Mouse (Mus musculus) neutrophil, adult 5-6 weeks (primary cell): ENCODE measurements around the gene Gstm1. TPM values are rescaled to one million over a fixed set of nuclear protein-coding genes. Genes with fewer than 3 reads are reported as not detected.
"Not testable (repeated sequence)": the region's sequence is repeated elsewhere in the genome, so short reads cannot be mapped to it uniquely, and the experiment has no call there.

Experiments
- ATAC-seq: fragments of 151-379, 151-347 bp; 2 replicates; pipeline ENCODE4 v1.8.0; 2017; ENCODE audit warnings: mild to moderate bottlenecking, moderate TSS enrichment; ENCODE audit not compliant: insufficient number of reproducible peaks, poor library complexity, low FRiP score, severe bottlenecking; ENCODE audit errors: extremely low read depth
- total RNA-seq: library from RNA; stranded (forward); fragments of 200-1000 nt; gene quantifications from 2 replicates; pipeline ENCODE4 v1.2.3, GENCODE M21; 2017

Gstm1 gene
- total RNA-seq, 1 experiment from 2014 or later = 7.9 TPM

DNA sequence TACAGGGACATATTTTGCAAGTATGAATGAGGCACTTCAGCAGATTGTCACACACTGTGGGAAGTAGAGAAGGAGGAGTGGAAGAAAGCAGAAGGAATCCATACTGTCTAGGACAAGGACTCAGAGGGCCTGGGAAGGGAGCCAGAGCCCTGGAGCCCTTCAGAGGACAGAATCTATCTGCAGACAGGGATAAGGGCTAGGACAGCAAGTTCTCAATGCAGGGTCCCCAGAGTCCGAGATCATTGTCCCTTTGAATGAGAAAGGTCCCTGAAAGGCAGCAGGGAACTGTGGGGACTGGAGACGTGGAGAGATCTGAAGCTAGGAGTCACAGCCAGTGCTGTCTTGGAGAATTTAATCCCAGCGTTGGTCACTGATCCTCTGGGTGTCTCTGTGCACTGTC is 1.5 kb upstream of the Gstm1 start:
- not testable (repeated sequence) for ATAC-seq

DNA sequence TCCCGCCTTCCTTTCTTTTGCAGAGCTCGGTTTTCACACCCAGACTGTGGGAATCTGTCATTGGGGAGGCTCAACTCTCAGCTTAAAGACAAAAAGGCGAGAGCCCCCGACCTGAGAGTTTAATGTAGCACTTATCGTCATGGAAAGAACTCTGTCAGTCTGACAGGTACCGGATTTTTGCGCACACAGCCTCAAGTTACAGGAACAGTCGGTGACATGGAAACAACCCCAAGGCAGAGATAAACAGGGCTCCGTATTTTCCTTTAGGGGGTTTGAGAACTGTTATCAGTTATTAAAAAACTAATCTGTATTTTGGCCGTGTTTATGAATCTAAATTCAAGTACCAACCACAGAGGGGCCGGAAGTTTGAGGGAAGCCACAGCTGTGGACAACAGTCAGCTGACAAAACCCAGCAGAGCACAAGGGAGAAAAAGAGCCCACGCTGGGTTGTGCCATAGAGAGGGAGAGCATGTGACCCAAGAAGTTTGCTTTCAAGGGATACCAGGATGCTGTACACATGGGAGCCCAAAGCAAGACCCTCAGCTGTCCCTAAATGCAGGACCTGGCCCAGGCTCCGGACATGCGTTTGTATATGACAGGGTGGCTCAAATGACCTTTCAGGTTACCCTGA is 532 bp upstream of the Gstm1 start:
- ATAC-seq = no peak

DNA sequence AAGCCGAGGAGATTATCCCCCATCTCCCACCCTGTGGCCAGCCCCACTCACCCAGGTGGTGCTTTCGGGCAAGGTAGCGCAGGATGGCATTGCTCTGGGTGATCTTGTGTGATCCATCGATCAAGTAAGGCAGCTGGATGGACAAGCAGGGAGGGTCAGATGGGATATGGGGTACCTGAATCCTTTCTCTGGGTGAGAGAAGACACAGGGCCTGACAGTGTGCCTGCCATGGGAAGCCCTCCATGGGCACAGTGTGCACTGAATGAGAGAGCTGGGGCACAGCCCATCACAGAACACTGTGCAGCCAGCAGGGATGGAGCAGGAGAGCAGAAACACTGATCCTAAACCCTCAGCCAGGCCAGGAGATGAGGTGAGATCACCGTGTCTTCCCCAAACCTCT is 1.3 kb downstream of the Gstm1 start:
- not testable (repeated sequence) for ATAC-seq

DNA sequence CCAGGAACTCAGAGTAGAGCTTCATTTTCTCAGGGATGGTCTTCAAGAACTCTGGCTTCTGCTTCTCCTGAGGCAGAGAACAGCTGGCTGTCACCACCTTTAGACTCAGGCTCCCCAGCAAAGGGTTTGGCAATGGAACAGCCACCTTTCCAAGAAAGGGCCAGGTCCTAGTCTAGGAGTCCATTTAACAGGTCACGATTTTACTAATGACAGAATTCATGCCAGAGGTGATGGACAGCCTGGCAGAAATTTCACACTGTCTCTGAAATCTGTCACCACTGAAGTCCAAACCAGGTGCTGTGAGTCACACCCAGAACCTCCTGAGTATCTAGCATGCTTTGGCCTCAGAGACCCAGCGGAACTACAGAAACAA is 2.8 kb downstream of the Gstm1 start:
- no peak for ATAC-seq

DNA sequence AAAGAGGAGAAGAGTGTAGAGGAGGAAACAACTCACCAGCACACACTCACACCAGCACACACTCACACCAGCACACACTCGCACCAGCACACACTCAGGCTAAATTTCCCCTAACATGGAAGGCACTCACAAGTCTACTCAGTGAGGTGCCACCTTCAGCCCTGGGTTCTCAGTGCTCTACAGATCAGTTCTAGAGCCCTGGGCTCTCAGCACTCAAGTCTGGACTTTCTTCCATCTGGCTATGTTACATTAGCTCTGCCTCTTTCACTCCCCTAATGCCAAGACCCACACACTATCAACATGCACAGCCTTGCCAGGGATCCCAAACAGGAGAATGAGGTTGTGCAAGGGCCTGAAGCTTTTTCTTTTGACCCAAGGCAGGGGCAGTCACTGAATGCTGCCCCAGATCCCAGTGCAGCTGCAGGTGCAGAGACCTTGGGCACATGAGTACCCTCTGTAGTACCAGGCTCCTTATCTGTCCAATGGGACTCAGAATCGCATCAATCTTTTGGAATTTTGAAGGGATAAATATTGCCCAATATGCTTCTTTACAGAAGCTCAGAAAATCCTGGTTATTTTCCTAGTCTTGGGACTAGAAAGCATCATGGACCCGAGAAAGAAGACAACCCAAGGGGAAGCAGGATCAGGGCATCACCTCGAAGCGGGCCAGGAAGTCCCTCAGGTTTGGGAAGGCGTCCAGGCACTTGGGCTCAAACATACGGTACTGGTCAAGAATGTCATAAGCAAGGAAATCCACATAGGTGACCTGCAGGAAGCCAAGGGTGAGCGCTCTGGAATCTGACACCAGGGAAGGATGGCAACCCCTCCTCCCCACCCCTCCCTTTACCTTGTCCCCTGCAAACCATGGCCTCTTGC is 3.4 kb downstream of the Gstm1 start:
- no peak for ATAC-seq

DNA sequence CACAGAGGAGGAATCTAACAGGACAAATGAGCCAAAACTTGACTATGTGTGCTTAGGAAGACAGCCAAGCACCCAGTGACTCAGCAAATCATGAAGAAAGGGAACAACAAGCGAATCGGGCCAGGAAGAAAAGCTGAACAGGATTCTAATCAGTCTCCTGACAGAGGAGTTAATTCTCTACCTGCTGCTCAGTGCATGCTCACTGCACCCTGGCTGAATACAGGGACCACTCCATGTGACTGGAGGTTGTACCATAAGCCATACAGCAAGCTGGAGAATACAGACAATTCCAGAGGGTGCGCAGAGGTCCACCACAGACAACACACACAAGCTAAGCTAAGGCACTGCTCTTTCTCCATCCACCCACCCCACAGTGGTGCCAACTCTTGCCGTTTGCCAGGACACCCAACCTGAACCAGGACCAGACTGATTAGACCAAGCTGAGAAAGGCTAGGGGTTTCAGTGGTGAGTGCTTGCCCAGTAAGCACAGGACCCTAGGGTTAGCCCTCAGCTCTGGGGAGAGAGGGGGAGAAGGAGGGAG is 4.4 kb downstream of the Gstm1 start:
- no peak for ATAC-seq

DNA sequence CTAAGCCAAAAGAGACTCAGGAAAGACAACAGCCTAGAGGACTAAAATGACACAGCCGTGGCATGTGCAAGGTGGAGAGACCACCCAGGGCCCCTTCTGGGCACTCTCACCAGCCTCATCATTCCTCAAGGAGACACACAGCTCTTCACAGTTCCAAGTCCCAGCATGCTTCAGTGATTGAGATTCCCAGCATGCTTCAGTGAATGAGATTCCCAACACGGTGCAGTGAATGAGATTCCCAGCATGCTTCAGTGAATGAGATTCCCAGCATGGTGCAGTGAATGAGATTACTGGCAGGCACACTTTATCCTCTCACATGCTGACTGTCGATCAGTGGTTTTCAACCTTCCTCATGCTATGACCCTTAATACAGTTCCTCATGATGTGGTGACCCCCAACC is 6.2 kb downstream of the Gstm1 start:
- ATAC-seq = no peak

DNA sequence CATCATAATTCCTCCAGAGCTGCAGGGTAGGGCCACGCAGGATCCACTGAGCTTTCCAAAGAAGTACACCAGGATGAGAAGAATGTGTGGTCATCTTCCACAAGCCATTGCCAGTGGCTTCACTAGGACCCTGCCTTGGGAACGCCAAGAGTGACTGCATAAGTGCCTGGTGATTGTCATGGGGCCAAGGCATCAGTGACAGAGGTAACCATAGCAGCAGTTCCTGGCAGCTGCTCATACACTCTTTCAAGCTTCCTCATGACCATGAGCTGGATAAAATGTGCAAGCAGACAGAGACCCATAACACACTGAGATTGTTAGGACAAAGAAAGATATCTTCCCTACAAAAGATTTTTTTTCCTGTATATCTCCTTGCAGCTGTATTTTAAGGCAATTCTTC is 7.5 kb downstream of the Gstm1 start:
- no peak for ATAC-seq

DNA sequence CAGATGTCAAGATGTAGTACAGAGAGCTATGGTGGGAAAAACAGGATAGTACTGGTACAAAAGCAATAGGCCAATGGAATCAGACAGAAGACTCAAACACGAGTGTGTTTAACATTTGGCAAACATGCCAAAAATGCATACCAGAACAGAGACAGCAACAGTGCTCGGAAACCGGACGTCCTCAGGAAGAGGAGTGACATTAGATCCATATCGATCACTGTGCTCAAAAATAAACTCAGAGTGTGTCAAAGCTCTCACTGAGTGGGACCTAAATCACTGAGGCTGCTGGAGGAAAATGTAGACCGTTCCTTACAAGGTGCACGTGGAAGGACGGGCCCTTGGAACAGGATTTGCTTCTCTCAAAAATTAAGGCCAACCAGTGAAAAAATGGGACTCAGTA is 15.8 kb downstream of the Gstm1 start:
- ATAC-seq = no peak

DNA sequence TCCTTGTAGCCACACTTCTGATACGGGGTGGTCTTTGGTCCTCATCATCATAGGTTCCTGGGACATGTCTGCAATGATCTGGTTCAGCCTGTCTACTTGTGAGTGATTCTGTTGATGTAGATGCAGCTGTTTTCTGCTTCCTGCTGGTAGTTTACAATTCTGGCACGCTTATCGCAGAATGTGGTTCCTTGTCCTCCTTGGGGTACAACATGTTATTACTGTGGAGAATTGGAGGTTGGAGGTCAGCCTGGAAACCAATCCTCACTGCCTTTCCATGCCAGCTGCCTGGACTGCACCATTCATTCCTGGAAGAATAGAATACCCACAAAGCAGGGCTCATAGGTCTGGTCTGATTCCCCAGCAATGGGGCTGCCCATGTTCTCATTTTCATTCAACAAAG is 18.3 kb downstream of the Gstm1 start:
- ATAC-seq = no peak

DNA sequence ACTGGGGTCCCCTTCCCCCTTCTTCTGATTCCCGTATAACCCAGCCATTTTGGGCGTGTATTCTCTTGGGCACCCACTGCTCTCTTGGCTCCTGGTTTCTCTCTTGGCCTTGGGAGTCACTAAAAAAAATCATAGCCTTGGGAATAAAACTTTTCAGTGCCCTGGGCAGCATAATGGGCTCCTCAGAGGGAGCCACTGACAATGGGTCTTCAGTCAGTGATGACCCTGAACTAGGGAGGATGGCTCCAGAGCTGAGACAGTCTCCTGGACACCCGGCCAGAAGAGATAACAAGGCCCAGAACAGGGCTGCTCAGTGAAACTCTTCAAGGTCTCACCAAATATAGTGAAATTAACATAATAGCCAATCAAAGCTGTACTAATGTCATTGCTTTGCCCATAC is 19.2 kb downstream of the Gstm1 start:
- ATAC-seq = no peak

DNA sequence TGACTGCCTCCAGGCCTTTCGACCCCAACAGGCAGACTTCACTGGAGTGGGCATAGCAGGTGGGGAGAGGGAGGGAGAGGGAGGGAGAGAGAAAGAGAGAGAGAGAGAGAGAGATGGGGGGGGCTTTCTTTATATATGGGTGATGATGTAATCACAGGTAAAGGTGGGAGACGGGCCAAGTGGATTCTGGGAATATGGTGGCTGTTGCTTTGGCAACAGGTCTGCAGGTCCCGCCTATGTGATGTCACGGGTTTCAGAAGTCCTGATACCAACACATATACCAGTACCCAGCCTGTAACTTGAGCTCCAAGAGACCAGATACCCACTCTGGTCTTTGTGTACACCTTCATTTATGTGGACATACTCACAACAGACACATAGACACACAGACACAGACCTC is 21.2 kb downstream of the Gstm1 start:
- no peak for ATAC-seq

DNA sequence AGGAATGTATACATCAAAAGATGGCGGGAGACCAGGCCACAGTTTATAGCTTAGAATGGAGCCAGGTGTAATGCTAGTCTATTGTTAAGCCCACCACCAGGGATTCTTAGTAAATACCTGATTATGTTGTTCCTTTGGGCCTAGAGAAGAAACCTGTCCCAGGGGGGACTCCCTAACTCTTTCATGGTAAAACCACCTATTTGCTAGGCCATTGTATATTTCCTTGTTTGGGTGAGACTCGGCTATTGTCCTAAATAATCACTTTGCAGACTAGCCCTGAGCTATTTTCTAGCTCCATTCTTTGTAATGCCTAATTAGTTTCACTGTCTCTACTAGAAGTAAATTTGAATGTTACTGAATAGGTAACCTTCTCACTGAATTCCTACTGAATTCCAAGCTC is 21.8 kb downstream of the Gstm1 start:
- ATAC-seq = not testable (repeated sequence)

DNA sequence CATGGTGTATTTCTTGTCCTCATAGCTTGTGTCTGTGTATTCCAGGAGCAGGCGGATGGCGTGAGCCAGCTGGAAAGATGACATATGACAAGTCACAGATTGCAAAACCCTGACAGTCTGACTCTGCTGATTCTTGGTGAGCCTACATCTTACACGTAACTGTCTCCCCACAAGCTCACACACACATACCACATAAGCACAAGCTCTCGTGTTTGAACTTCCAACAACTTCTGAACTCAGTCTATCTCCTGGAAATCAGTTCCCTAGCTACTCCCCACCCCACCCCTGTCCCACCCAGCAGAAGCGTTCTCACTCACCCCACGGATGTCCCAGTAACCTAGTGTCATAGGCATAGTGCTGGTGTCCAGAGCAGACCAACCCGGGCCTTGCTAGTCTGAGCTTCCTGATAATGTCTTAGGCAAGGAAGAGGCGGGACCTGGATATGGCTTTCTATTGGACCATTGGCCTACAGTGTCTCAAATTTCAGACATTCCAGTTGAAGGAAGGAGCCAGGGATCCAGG is 31.7 kb downstream of the Gstm1 start, which contains the start of gene Gstm2:
Gene Gstm2 (minus strand): TSS at position 413 of the 522 bp plus-strand sequence.
- no peak for ATAC-seq

DNA sequence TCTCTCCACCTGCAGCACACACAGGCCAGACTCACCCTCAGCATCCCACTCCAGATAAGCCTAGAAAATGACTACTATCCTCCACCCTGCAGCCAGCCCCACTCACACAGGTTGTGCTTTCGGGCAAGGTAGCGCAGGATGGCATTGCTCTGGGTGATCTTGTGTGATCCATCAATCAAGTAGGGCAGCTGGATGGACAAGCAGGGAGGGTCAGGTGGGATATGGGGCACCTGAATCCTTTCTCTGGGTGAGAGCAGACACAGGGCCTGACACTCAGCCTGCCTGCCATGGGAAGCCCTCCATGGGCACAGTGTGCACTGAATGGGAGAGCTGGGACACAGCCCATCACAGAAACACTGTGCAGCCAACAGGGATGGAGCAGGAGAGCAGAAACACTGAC is 32.6 kb downstream of the Gstm1 start:
- not testable (repeated sequence) for ATAC-seq

DNA sequence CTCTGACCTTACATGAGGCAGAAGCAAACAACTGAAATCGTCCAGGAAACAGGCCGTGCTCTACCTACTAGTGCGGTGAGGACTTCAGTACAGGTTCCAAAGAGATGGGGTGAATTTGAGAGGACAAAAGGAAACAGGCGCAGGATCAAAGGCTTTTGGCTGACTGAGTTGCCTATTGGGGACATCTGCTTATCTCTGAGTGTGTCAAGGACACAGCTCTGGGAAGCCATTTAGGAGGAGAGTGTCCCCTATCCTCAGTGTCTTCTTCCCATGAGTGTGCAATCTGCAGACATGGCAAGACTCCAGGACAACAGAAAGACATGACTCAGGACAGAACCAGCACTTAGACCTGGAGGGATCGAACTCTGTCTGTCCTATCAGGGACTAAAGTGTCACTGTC is 33.3 kb downstream of the Gstm1 start:
- ATAC-seq = no peak

DNA sequence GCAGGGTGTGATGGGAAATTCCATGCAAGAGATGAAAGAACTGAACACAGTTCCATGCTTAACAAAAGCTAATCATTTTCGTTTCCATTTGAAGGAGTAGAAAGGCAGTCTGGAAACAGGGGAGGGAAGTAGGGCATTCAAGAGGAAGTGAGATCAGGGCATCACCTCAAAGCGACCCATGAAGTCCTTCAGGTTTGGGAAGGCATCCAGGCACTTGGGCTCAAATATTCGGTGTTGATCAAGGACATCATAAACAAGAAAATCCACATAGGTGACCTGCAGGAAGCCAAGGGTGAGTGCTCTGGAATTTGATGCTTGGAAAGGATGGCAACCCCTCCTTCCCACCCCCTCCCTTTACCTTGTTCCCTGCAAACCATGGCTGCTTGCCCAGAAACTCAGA is 34.0 kb downstream of the Gstm1 start:
- ATAC-seq = no peak

DNA sequence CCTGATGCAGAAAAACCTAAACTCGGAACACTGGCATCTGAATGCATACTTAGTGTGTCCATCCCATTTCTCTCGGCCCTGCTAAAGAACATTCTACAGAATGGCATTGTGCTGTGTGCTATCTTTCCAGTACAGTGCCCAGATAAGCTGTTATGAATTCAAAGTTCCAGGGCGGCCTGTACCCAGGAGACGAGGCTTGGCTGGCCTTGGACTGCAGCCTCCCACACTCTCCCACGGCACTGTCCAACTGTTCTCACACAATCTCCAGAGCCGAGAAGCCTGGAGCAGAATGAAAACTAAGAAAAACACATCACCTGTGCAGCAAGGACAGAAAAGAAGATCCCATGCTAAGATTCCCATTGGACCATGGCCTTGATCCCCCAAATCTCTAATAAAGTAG is 35.0 kb downstream of the Gstm1 start:
- no peak for ATAC-seq

DNA sequence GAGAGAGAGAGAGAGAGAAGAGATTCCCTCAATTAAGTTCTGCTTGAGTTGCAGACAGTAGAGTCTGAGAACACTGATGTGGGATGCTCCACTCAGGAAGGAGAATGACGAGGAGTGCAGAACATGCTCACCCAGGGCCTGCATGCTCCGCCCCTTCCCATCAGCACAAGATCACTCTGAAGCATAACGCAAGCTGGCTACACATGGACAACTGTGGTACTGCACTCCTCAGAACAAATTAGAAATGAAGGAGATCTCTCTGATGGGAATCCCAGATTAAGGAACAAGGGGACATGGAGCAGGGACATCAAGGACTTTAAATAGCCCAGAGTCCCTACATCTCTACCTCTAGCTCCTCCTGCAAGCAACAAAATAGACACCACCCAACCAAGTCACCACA is 36.5 kb downstream of the Gstm1 start:
- ATAC-seq = no peak

DNA sequence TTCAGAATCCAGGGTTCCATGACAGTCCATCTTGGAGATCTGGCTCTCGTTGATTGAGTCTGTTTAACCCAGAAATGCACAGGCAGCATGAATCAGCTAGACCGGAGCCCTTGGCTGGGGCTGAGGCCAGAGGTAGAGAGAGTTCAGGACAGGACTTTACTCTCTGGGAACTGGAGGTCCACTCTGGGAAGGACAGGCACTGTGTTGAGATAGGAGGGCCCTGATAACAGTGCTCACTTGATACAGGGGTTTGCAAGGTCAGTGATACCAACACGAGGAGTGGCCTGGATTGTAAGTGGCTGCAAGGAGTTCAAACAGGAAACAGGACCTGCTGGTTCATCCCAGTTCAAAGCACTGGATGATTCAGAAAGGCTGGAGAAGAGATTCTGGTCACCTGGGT is 40.1 kb downstream of the Gstm1 start:
- ATAC-seq = no peak
